Mouse (Mus musculus) erythroblast, embryonic 14.5 days (primary cell): ENCODE results near the gene Mapk14.

Experiments
- GATA1 ChIP-seq: IDR thresholded peaks from 2 replicates; pipeline ENCODE4 v1.6.1; 2012; ENCODE audit warnings: low read length, inconsistent platforms, mixed read lengths
- TAL1 ChIP-seq: IDR thresholded peaks from 3 replicates; pipeline ENCODE4 v1.6.1; 2012; ENCODE audit warnings: low read length, inconsistent platforms, mixed read lengths

DNA sequence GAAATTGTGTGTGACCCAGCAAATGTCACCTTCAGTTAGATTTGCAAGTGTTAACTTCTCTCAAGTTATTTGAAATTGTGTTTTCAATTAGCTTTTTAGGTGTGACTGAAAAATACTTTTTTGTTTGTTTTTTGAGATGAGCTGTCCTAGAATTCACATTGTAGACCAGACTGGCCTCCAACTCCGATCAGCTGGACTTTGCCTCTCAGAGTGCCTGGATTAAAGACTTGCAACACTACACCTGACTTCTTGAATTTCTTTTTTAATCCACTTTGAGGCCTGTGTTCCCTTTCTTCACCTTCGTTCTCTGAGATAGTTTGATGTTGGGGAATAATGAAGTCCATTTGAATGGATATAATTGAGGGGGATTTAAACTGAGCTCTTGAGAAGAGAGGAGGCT lies 2.9 kb downstream of the Mapk14 start:
- TF ChIP-seq GATA1 (no peak), TAL1 (no peak)
